Mouse (Mus musculus) urinary bladder, postnatal 25 days (tissue): Measurements from ENCODE around the gene Ccdc171.
A peak's percentile ranks its signal among the peaks of the same experiment; 100 is the strongest.
"Not testable (repeated sequence)": the region's sequence is repeated elsewhere in the genome, so short reads cannot be mapped to it uniquely, and the experiment has no call there.

ENCODE experiments used
- DNase-seq: peaks from one replicate; pipeline ENCODE4 v3.0.0; 2022; ENCODE audit warnings: low spot score

The Ccdc171 gene

DNA sequence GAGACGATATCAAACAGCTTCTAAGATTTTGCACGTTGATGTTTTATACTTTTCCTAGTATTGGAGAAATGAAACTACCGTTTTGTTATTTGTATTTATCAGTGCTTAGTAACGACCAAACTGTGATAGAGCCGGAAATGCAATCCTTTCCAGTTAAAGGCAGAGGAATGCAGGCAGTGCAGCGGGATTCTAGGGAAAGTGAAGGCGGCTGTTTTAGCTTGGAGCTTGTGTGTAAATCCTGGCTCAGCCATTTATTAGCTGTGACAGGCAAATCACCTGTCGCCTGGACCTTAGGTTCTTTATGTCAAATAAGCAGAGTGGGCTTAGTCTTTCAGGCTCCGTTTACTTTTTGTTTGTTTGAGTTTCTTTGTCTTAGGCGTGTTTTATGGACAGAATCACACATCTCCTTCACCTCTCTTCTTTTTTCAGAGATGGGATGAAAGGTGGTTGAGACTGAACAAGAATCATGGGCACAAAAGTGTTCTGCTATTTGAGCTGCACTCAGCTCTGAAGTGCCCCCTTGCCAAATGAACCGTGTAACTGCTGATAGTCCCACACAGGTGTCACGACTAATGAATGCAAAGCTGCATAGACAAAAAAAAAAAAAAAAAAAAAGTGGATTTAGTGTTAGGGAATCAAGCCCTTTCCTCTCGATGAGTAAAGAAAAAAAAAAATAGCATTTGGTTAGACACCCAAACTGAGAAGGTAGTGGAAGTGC, 1.1 kb downstream of the Ccdc171 start:
- DNase-seq = no peak

DNA sequence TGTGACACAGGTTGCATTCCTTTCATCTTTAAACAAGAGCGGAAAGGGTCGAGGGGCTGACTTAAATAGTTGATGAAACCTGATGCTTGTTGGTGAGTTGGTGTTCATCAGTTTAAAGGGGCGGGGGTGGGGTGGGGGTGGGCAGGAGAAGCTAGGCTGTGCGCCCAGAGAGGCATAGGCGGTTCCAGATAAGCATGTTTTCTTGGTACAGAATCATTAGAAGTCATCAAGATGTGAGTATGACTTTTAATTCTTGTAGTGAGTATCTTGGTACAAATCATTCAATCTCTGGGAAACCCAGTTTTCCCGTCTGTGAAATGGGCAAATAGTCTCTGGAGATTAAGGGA, 1.6 kb downstream of the Ccdc171 start:
- DNase-seq = no peak

DNA sequence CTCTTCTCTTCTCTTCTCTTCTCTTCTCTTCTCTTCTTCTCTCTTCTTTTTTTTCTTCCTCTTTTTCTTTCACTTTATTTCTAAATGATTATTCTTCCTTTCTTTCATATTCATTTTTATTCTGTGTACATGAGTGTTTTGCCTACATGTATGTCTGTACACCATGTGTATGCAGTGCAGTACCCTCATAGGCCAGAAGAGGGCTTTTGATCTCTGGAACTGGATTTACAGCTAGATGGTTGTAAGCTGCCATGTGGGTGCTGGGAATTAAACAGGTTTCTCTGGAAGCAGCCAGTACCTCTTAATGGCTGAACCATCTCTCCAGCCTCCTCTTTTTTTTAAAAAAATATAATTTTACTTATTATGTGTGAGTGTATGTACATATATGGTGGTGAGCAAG, 2.6 kb downstream of the Ccdc171 start:
- DNase-seq = no peak

DNA sequence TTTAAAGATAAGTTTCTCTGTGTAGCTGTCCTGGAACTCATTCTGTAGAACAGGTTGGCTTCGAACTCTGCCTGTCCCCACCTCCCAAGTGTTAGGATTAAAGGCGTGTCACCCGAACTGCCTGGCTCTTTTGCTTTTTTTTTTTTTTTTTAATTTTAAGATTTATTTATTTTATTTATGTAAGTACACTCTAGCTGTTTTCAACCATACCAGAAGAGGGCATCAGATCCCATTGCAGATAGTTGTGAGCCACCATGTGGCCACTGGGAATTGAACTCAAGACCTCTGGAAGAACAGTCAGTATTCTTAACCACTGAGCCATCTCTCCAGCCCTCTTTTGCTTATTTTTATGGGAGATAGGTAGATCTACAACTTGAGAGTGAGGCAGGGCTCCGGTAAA, 4.7 kb downstream of the Ccdc171 start:
- DNase-seq = not testable (repeated sequence)

GRCm38 (mm10) chr4:83533168-83533911, 8.0 kb downstream of the Ccdc171 start:
- DNase-seq = no peak

- DNase-seq = no peak
Observed at GRCm38 (mm10) chr4:83534024-83534423, 8.7 kb downstream of the Ccdc171 start.

- DNase-seq = no peak
Observed at GRCm38 (mm10) chr4:83549501-83549900, 24.2 kb downstream of the Ccdc171 start.

DNA sequence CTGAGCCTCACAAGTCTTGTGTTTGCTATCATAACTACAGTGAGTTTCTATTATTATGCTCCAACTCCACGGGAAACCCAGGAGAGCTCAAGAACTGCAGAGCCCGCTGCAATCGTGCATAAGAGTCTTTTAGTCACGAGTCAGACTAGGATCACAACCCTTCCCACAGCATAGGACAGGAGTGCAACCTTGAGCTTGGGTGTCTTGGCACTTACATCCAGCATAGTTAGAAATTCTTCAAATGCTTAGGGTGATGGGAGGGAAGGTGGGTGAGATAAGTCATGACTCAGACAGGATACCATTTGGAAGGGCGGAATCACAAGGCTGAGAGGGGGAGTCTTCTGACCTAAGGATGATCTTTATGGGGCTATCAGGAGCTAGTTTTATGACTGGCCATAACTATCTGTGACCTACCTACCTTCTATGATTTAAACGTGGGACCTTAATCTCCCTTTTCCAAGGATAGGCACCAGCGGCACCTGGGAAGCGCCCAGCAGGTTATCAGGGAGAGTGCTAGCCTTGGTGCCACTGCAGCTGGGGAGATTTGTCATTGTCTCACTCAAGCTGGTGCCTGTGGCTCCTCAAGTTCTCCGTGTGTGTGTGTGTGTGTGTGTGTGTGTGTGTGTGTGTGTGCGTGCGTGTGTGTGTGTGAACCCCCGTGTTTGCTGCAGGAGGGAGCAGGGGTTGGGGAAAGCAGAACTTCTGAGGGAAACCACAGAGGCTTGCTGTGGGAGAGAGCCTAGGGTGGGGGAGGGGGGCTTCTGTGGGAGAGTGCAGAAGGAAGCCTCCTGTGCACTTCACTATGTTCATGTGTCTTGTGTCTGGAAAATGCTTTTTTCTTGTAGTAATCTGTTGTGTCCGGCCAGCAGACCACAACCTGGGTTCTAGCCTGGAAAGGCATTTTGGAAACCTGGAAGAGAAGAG, 42.1 kb downstream of the Ccdc171 start:
- no peak for DNase-seq

GRCm38 (mm10) chr4:83568145-83568544, 42.8 kb downstream of the Ccdc171 start:
- DNase-seq = peak; percentile 17

DNA sequence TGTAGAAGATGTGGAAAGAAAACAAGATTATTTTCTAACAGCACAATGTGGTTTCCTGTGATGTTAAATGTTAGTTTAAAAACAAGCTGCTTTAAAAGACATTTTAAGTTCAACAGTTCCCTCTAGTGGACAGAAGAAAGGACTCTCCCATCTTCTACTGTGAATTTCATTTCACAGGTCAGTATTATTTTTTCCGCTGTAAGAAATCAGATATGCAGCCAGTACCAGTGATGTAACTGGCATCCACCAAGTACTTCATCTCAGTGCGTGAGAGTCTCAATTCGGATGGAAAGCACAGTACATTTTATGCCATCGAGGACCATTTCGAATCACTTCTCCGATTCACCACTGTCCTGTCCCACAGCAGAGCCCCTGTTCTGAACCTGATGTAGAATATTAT, 45.2 kb downstream of the Ccdc171 start:
- DNase-seq = no peak

- no peak for DNase-seq
Observed at GRCm38 (mm10) chr4:83571033-83571432, 45.7 kb downstream of the Ccdc171 start.

GRCm38 (mm10) chr4:83572521-83572920, 47.2 kb downstream of the Ccdc171 start:
- no peak for DNase-seq

GRCm38 (mm10) chr4:83576315-83576714, 51.0 kb downstream of the Ccdc171 start:
- no peak for DNase-seq

GRCm38 (mm10) chr4:83580157-83580556, 54.8 kb downstream of the Ccdc171 start:
- no peak for DNase-seq

DNA sequence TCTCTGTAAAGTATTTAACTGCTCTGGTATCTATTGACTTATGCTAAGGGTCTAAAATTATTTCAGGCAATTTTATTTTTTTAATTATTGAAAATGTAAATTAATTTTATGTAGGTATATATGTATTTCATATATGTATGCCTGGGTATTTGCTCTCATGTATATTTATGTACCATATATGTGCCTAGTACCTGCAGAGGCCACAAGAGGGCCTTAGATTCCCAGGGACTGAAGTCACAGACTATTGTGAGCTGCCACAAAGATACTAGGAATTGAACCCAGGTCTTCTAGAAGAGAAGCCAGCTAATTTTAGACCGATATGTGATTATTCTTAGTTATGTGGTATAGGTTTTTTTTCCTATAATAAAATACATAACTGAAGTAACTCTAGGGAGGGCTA, 62.2 kb downstream of the Ccdc171 start:
- no peak for DNase-seq

GRCm38 (mm10) chr4:83596486-83596885, 71.1 kb downstream of the Ccdc171 start:
- no peak for DNase-seq

GRCm38 (mm10) chr4:83611111-83611510, 85.8 kb downstream of the Ccdc171 start:
- no peak for DNase-seq

- DNase-seq = not testable (repeated sequence)
Observed at GRCm38 (mm10) chr4:83623021-83623711, 97.8 kb downstream of the Ccdc171 start.

GRCm38 (mm10) chr4:83623732-83624131, 98.4 kb downstream of the Ccdc171 start:
- no peak for DNase-seq

GRCm38 (mm10) chr4:83651453-83651852, 126.1 kb downstream of the Ccdc171 start:
- DNase-seq = no peak

GRCm38 (mm10) chr4:83655396-83655795, 130.1 kb downstream of the Ccdc171 start:
- no peak for DNase-seq

DNA sequence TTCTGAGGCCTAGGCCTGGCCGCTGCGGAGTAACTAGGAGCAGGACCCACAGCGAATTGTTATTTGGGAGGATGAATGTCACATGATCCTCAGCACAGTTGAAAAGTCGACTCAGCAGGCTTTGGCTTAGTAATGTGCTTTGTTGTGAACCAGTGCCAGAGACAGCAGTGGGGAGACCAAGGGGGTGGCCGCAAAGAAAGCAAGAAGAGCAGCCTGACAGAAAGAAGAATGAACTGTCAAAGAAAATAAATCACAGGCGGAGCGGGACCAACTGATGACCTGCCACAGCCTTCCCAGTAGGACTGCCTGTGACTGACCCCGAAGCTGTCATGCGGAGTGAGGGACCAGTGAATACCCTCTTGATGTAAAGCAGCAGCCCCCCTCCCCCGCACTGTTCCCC, 131.2 kb downstream of the Ccdc171 start:
- DNase-seq = no peak
